Mouse (Mus musculus) heart, embryonic 16.5 days (tissue): ENCODE results near the gene Srxn1. TPM values are rescaled to one million over a fixed set of nuclear protein-coding genes. Genes with fewer than 3 reads are reported as not detected.
A peak's percentile ranks its signal among the peaks of the same experiment; 100 is the strongest.

Experiments used
- ATAC-seq: fragments of 200-750 bp; cut with Nextera tagmentation; replicated peaks from 2 replicates; pipeline ENCODE4 v1.8.0; 2017; ENCODE audit warnings: moderate number of reproducible peaks; ENCODE audit not compliant: insufficient read depth, low FRiP score; ENCODE audit errors: extremely low read depth
- H3K27ac ChIP-seq: fragments of 300-500 bp; sonication (generic); 2 replicates; pipeline ENCODE4 v1.5.1; 2014; ENCODE audit warnings: mild to moderate bottlenecking, low read length, control low read depth, moderate library complexity
- H3K27me3 ChIP-seq: fragments of 300-500 bp; sonication (generic); 2 replicates; pipeline ENCODE4 v1.6.1; 2014; ENCODE audit warnings: low read length, mixed read lengths; ENCODE audit not compliant: control insufficient read depth, insufficient read depth
- H3K36me3 ChIP-seq: fragments of 300-500 bp; sonication (generic); 2 replicates; pipeline ENCODE4 v1.6.1; 2014; ENCODE audit not compliant: control insufficient read depth, insufficient read depth
- H3K4me1 ChIP-seq: fragments of 300-500 bp; sonication (generic); 2 replicates; pipeline ENCODE4 v1.6.1; 2014; ENCODE audit warnings: low read length, mixed read lengths; ENCODE audit not compliant: control insufficient read depth, insufficient read depth
- H3K4me2 ChIP-seq: fragments of 300-500 bp; sonication (generic); 2 replicates; pipeline ENCODE4 v1.6.1; 2014; ENCODE audit warnings: low read depth, mild to moderate bottlenecking, control low read depth, low read length
- H3K4me3 ChIP-seq: fragments of 300-500 bp; sonication (generic); 2 replicates; pipeline ENCODE4 v1.5.1; 2014; ENCODE audit warnings: mild to moderate bottlenecking, control low read depth, low read length
- H3K9ac ChIP-seq: fragments of 300-500 bp; sonication (generic); 2 replicates; pipeline ENCODE4 v1.6.1; 2014; ENCODE audit warnings: low read length, control low read depth
- H3K9me3 ChIP-seq: fragments of 300-500 bp; sonication (generic); replicated peaks from 2 replicates; pipeline ENCODE4 v1.6.1; 2016; ENCODE audit warnings: low read length; ENCODE audit not compliant: control insufficient read depth
- WGBS: fragments of 180-500 bp; shearing (Covaris S2); extraction: QIAGEN DNeasy Blood & Tissue Kit; methylation state at CpG from one replicate; pipeline ENCODE4 v1.1.7; 2014; 5-methylcytosine and 5-hydroxymethylcytosine counted together
- polyA plus RNA-seq: library from polyadenylated mRNA; unstranded; fragments of >200 nt; fragmentation: Nextera tagmentation; extraction: Ambion mirVana; gene quantifications from 2 replicates; pipeline ENCODE4 v1.2.1, GENCODE M21; 2015

Srxn1 gene
- polyA plus RNA-seq, 1 experiment from 2014 or later, result 10.3 TPM

- Histone ChIP-seq H3K4me3 (no peak overlapping the region), H3K4me1 (peaks cover 6% of the 10 kb centered on the region; the same call in 1 of the 2 replicates), H3K27ac (no peak overlapping the region), H3K9ac (no peak overlapping the region), H3K4me2 (no peak overlapping the region), H3K27me3 (peaks cover 55% of the 10 kb centered on the region), H3K9me3 (no peaks in the 10 kb centered on the region), H3K36me3 (no peaks in the 10 kb centered on the region)
- no peak for ATAC-seq
- 65% methylated on average over 2 of the region's 2 CpGs for WGBS
Measured at GRCm38 (mm10) chr2:152096922-152097321, 8.4 kb upstream of the Srxn1 start.

- no peak overlapping the region for H3K4me2 ChIP-seq
- H3K9me3 ChIP-seq, result no peaks in the 10 kb centered on the region
- H3K36me3 ChIP-seq, result no peaks in the 10 kb centered on the region
- peaks cover 47% of the 10 kb centered on the region for H3K27me3 ChIP-seq
- no peak for ATAC-seq
- no peak overlapping the region for H3K4me3 ChIP-seq
- no peak overlapping the region for H3K9ac ChIP-seq
- H3K27ac ChIP-seq, result no peak overlapping the region
- 75% methylated on average over 11 of the region's 11 CpGs for WGBS
- H3K4me1 ChIP-seq, result peaks cover 6% of the 10 kb centered on the region; the same call in 1 of the 2 replicates
Measured at GRCm38 (mm10) chr2:152097916-152098315, 7.4 kb upstream of the Srxn1 start.

GRCm38 (mm10) chr2:152099538-152099937 lies 5.8 kb upstream of the Srxn1 start:
- no peaks in the 10 kb centered on the region for H3K36me3 ChIP-seq
- H3K4me1 ChIP-seq, result peaks cover 2% of the 10 kb centered on the region; the same call in 1 of the 2 replicates
- WGBS, result 58% methylated on average over 3 of the region's 3 CpGs
- no peak for ATAC-seq
- H3K9ac ChIP-seq, result no peak overlapping the region
- H3K27me3 ChIP-seq, result peaks cover 31% of the 10 kb centered on the region
- no peak overlapping the region for H3K27ac ChIP-seq
- no peaks in the 10 kb centered on the region for H3K9me3 ChIP-seq
- no peak overlapping the region for H3K4me3 ChIP-seq
- H3K4me2 ChIP-seq, result no peak overlapping the region

GRCm38 (mm10) chr2:152101761-152102160 lies 3.6 kb upstream of the Srxn1 start:
- ATAC-seq, result no peak
- H3K27me3 ChIP-seq, result peaks cover 12% of the 10 kb centered on the region
- WGBS, result 70% methylated on average over 13 of the region's 13 CpGs
- H3K9me3 ChIP-seq, result no peaks in the 10 kb centered on the region
- no peak overlapping the region for H3K4me2 ChIP-seq
- H3K4me1 ChIP-seq, result peaks cover 2% of the 10 kb centered on the region; the same call in 1 of the 2 replicates
- no peak overlapping the region for H3K27ac ChIP-seq
- no peak overlapping the region for H3K9ac ChIP-seq
- no peak overlapping the region for H3K4me3 ChIP-seq
- no peaks in the 10 kb centered on the region for H3K36me3 ChIP-seq

- ATAC-seq, result no peak
- H3K27ac ChIP-seq, result no peak overlapping the region
- H3K4me2 ChIP-seq, result no peak overlapping the region
- no peaks in the 10 kb centered on the region for H3K9me3 ChIP-seq
- no peak overlapping the region for H3K4me3 ChIP-seq
- H3K4me1 ChIP-seq, result peaks cover 2% of the 10 kb centered on the region; the same call in 1 of the 2 replicates
- no peaks in the 10 kb centered on the region for H3K36me3 ChIP-seq
- WGBS, result 58% methylated on average over 6 of the region's 6 CpGs
- H3K9ac ChIP-seq, result no peak overlapping the region
- H3K27me3 ChIP-seq, result peaks cover 6% of the 10 kb centered on the region
Measured at GRCm38 (mm10) chr2:152102369-152102768, 2.9 kb upstream of the Srxn1 start.

GRCm38 (mm10) chr2:152104711-152105317 lies 502 bp upstream of the Srxn1 start:
- Histone ChIP-seq H3K9me3 (0 out of 2 replicates have a peak, but pooled peaks cover 2% of the 10 kb centered on the region), H3K4me2 (peak overlapping the region; percentile 65), H3K4me3 (peak overlapping the region; percentile 62), H3K4me1 (peaks cover 2% of the 10 kb centered on the region; the same call in 1 of the 2 replicates), H3K36me3 (no peaks in the 10 kb centered on the region), H3K27ac (no peak overlapping the region), H3K9ac (peak overlapping the region; percentile 74), H3K27me3 (peaks cover 3% of the 10 kb centered on the region)
- 18% methylated on average over 17 of the region's 17 CpGs for WGBS
- no peak for ATAC-seq

GRCm38 (mm10) chr2:152106225-152106595 lies 894 bp downstream of the Srxn1 start:
- Histone ChIP-seq H3K4me1 (peaks cover 2% of the 10 kb centered on the region; the same call in 1 of the 2 replicates), H3K36me3 (no peaks in the 10 kb centered on the region), H3K9me3 (0 out of 2 replicates have a peak, but pooled peaks cover 2% of the 10 kb centered on the region), H3K9ac (no peak overlapping the region; the same call in 1 of the 2 replicates), H3K4me2 (peak overlapping the region; percentile 65), H3K27ac (no peak overlapping the region), H3K4me3 (peak overlapping the region; percentile 62), H3K27me3 (no peaks in the 10 kb centered on the region; the same call in 1 of the 2 replicates)
- no peak for ATAC-seq
- WGBS, result 83% methylated on average over 3 of the region's 3 CpGs

GRCm38 (mm10) chr2:152106597-152106996 lies 1.3 kb downstream of the Srxn1 start:
- Histone ChIP-seq H3K9me3 (0 out of 2 replicates have a peak, but pooled peaks cover 2% of the 10 kb centered on the region), H3K4me2 (no peak overlapping the region), H3K4me3 (no peak overlapping the region), H3K36me3 (no peaks in the 10 kb centered on the region), H3K9ac (no peak overlapping the region), H3K27ac (no peak overlapping the region), H3K27me3 (no peaks in the 10 kb centered on the region; the same call in 1 of the 2 replicates), H3K4me1 (peaks cover 2% of the 10 kb centered on the region; the same call in 1 of the 2 replicates)
- 95% methylated on average over 10 of the region's 10 CpGs for WGBS
- ATAC-seq, result no peak

- H3K36me3 ChIP-seq, result no peaks in the 10 kb centered on the region
- no peak overlapping the region for H3K4me3 ChIP-seq
- WGBS, result 67% methylated on average over 7 of the region's 7 CpGs
- peaks cover 2% of the 10 kb centered on the region; the same call in 1 of the 2 replicates for H3K27me3 ChIP-seq
- H3K27ac ChIP-seq, result no peak overlapping the region
- H3K9me3 ChIP-seq, result 0 out of 2 replicates have a peak, but pooled peaks cover 2% of the 10 kb centered on the region
- no peak overlapping the region for H3K9ac ChIP-seq
- no peak overlapping the region for H3K4me2 ChIP-seq
- ATAC-seq, result no peak
- H3K4me1 ChIP-seq, result peaks cover 2% of the 10 kb centered on the region; the same call in 1 of the 2 replicates
Measured at GRCm38 (mm10) chr2:152108702-152109101, 3.4 kb downstream of the Srxn1 start.
